Mouse (Mus musculus): ENCODE data around the gene Slc6a16.

DNA sequence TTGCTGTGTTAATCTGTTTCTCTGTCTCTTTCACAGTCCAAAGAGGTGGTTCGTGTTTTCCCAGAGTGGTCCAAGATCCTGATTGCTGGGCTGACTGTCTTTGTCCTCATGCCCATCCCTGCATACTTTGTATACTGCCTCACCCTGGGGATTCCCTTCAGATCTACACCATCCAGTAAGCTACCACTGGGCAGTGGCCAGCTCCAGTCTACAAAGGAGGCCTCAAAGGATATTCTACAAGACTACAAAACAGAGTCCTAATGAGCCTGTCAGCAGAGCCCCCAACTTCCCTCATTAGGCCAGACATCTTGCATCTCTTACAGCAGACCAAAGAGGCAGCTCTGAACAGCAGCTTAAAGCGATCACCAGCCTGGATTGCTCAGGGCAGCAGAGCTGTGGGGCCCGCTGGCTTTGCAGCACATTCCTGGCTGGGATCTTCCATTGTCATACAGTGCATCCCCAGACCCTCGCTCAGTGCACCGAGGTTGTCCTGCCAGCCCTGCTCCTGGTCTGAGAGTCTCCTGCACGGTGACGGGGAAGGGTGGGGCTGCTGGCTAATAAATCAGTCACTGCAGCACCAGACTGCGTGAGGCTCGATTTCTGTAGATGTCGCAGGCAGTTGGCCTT, 32.0 kb downstream of the Slc6a16 start:
- TF ChIP-seq CTCF (IDR thresholded peaks at IDR 0.05; ENCODE audit: low read depth, low read length) (no peak), POLR2A (IDR thresholded peaks at IDR 0.05; ENCODE audit: insufficient read depth, low read length) (no peak), EP300 (IDR thresholded peaks at IDR 0.05; ENCODE audit: insufficient read depth, low read depth, low read length) (no peak)

Data from ES-Bruce4 (cell line).